Mouse (Mus musculus): ENCODE results near the gene Cacna2d1.

Cacna2d1 gene

GRCm38 (mm10) chr5:16136839-16137238, 202.3 kb downstream of the Cacna2d1 start:
- no peak for DNase-seq (ENCODE audit: low read depth, low spot score)

GRCm38 (mm10) chr5:16146602-16147001, 212.1 kb downstream of the Cacna2d1 start:
- DNase-seq (ENCODE audit: low read depth, low spot score) = no peak

GRCm38 (mm10) chr5:16155375-16156284, 221.1 kb downstream of the Cacna2d1 start:
- DNase-seq (ENCODE audit: low read depth, low spot score) = no peak

GRCm38 (mm10) chr5:16163270-16163669, 228.8 kb downstream of the Cacna2d1 start:
- DNase-seq (ENCODE audit: low read depth, low spot score) = no peak

GRCm38 (mm10) chr5:16166117-16166867, 231.8 kb downstream of the Cacna2d1 start:
- DNase-seq (ENCODE audit: low read depth, low spot score) = no peak

- DNase-seq (ENCODE audit: low read depth, low spot score) = no peak
These were observed 232.4 kb downstream of the Cacna2d1 start for GRCm38 (mm10) chr5:16166868-16167267.

GRCm38 (mm10) chr5:16181041-16181440, 246.6 kb downstream of the Cacna2d1 start:
- DNase-seq (ENCODE audit: low read depth, low spot score) = no peak

- no peak for DNase-seq (ENCODE audit: low read depth, low spot score)
These were observed 249.6 kb downstream of the Cacna2d1 start for GRCm38 (mm10) chr5:16184064-16184463.

- no peak for DNase-seq (ENCODE audit: low read depth, low spot score)
These were observed 253.4 kb downstream of the Cacna2d1 start for GRCm38 (mm10) chr5:16187931-16188330.

GRCm38 (mm10) chr5:16189878-16190277, 255.4 kb downstream of the Cacna2d1 start:
- no peak for DNase-seq (ENCODE audit: low read depth, low spot score)

- no peak for DNase-seq (ENCODE audit: low read depth, low spot score)
These were observed 256.7 kb downstream of the Cacna2d1 start for GRCm38 (mm10) chr5:16191165-16191564.

GRCm38 (mm10) chr5:16199816-16200215, 265.3 kb downstream of the Cacna2d1 start:
- no peak for DNase-seq (ENCODE audit: low read depth, low spot score)

- no peak for DNase-seq (ENCODE audit: low read depth, low spot score)
These were observed 287.5 kb downstream of the Cacna2d1 start for GRCm38 (mm10) chr5:16221960-16222359.

- DNase-seq (ENCODE audit: low read depth, low spot score) = no peak
These were observed 290.9 kb downstream of the Cacna2d1 start for GRCm38 (mm10) chr5:16225359-16225758.

GRCm38 (mm10) chr5:16229384-16229783, 294.9 kb downstream of the Cacna2d1 start:
- DNase-seq (ENCODE audit: low read depth, low spot score) = no peak

- no peak for DNase-seq (ENCODE audit: low read depth, low spot score)
These were observed 297.0 kb downstream of the Cacna2d1 start for GRCm38 (mm10) chr5:16231477-16231876.

- DNase-seq (ENCODE audit: low read depth, low spot score) = no peak
These were observed 300.4 kb downstream of the Cacna2d1 start for GRCm38 (mm10) chr5:16234891-16235290.

GRCm38 (mm10) chr5:16235864-16236263, 301.4 kb downstream of the Cacna2d1 start:
- no peak for DNase-seq (ENCODE audit: low read depth, low spot score)

- no peak for DNase-seq (ENCODE audit: low read depth, low spot score)
These were observed 302.1 kb downstream of the Cacna2d1 start for GRCm38 (mm10) chr5:16236608-16237007.

GRCm38 (mm10) chr5:16237972-16238371, 303.5 kb downstream of the Cacna2d1 start:
- peak; percentile 39 for DNase-seq (ENCODE audit: low read depth, low spot score)

- DNase-seq (ENCODE audit: low read depth, low spot score) = no peak
These were observed 305.8 kb downstream of the Cacna2d1 start for GRCm38 (mm10) chr5:16240255-16240654.

- DNase-seq (ENCODE audit: low read depth, low spot score) = no peak
These were observed 309.1 kb downstream of the Cacna2d1 start for GRCm38 (mm10) chr5:16243599-16243998.
